Mouse (Mus musculus) B cell, adult (primary cell): ENCODE data around the gene Fam161a. TPM values are rescaled to one million over a fixed set of nuclear protein-coding genes. Genes with fewer than 3 reads are reported as not detected.

Experiments used
- total RNA-seq: library from RNA; stranded (reverse); gene quantifications from 4 replicates; pipeline ENCODE4 v1.2.4, GENCODE M21; 2023; ENCODE audit not compliant: inconsistent age

Fam161a gene
- total RNA-seq = 4.8 to 5.3 TPM (median 5.0 TPM) in 4 replicates

GRCm38 (mm10) chr11:23007481-23008180 lies at the start of gene Fam161a:
Gene Fam161a (plus strand): TSS chr11:23007531.

GRCm38 (mm10) chr11:22971835-22972709 lies 35.3 kb upstream of the Fam161a start, which contains the start of gene Zrsr1:
Gene Zrsr1 (plus strand): TSS chr11:22972005.

GRCm38 (mm10) chr11:22981984-22982757 lies 25.2 kb upstream of the Fam161a start, which contains the start of the genes Gm28048 and Commd1:
Gene Gm28048 (minus strand): TSS chr11:22982090.
Gene Commd1 (minus strand): TSS chr11:22982382.

GRCm38 (mm10) chr11:22990393-22991126 lies 16.8 kb upstream of the Fam161a start, which contains the start of gene Cct4:
Gene Cct4 (plus strand): TSS chr11:22990519.

Other genes with a start within 250 kb of the Fam161a start
- gene B3gnt2, start 146.6 kb upstream of the Fam161a start, total RNA-seq = 58.3 to 87.2 TPM (median 73.4 TPM) in 4 replicates
- gene Zrsr1, start 35.5 kb upstream of the Fam161a start, total RNA-seq = 37.0 to 61.0 TPM (median 41.1 TPM) in 4 replicates
- 38.3 to 48.3 TPM (median 43.8 TPM) in 4 replicates for gene Gm28048, start 25.4 kb upstream of the Fam161a start, total RNA-seq
- 38.4 to 46.9 TPM (median 39.3 TPM) in 4 replicates for gene Commd1, start 25.1 kb upstream of the Fam161a start, total RNA-seq
- 197 to 212 TPM (median 206 TPM) in 4 replicates for gene Cct4, start 17.0 kb upstream of the Fam161a start, total RNA-seq
- 123 to 133 TPM (median 128 TPM) in 4 replicates for gene Xpo1, start 248.5 kb downstream of the Fam161a start, total RNA-seq